Mouse (Mus musculus): ENCODE measurements around the gene Llgl1. TPM values are rescaled to one million over a fixed set of nuclear protein-coding genes. Genes with fewer than 3 reads are reported as not detected.

Gene Llgl1
- 10 to 100 TPM; 32.5 to 33.9 TPM for total RNA-seq (2021)

DNA sequence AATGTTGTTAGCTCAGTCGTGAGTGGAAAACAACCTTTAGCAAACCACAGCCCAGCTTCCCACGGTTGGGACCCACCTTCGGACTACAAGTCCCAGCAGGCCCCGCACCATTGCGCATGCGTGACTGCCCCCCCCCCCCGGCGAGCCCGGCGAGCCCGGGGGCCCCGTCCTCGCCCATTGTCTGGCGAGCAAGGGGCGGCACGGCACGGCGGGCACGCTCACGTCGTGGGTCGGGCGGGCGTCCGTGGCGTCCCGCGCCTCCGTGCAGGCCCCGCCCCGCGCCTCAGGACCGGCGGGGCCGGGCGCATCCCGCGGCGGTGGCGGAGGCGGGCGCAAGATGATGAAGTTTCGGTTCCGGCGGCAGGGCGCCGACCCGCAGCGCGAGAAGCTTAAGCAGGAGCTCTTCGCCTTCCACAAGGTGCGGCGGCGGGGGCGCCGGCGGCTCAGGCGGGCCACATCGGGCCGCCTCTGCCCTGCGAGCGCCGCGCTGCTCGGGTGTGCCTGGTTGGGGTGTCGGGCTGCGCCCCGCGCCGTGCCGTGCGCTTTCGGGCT is at the start of gene Llgl1:
Gene Llgl1, plus strand, starts transcription at position 200 of the 552 bp plus-strand sequence.
- intact Hi-C loops (cut with DNase I) = no loop called here
- DNase-seq (ENCODE audit: extremely low spot score in 1 of 2, low spot score in 2 of 2) = peak; percentile 63 to 95

DNA sequence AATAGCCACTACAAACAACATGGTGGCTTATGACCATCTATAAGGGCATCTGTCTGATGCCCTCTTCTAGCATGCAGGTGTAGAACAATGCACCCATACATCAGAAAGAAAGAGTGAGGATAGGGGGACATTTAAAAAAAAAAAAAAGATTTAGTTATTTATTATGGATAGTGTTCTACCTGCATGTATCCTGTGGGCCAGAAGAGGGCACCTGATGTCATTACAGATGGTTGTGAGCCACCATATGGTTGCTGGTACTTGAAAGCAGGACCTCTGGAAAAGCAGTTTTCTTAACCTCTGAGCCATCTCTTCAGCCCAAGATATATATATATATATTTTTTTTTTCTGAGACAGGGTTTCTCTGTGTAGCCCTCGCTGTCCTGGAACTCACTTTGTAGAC is 3.4 kb upstream of the Llgl1 start:
- DNase-seq (ENCODE audit: extremely low spot score in 1 of 2, low spot score in 2 of 2) = no peak
- intact Hi-C loops (cut with DNase I) = no loop called here

DNA sequence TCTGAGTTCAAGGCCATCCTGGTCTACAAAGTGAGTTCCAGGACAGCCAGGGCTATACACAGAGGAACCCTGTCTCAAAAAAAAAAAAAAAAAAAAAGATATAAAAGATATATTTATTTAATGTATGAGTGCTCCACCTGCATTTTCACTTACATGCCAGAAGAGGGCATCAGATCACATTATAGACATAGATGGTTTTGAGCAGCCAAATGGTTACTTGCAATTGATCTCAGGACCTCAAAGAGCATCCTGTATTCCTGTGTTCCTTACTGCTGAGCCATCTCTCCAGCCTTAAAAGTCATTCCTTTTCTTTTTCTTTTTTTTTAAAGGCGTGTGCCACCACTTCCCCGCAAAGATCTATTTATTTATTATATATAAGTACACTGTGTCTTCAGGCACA is 2.0 kb upstream of the Llgl1 start:
- intact Hi-C loops (cut with DNase I) = no loop called here

GRCm38 (mm10) chr11:60698806-60699523 is 558 bp upstream of the Llgl1 start:
- peak in 1 of 2 experiments; percentile 93 for DNase-seq (ENCODE audit: extremely low spot score in 1 of 2, low spot score in 2 of 2)
- intact Hi-C loops (cut with DNase I) = no loop called here

More for the DNA sequence above, 2.0 kb upstream of the Llgl1 start:
- no peak for DNase-seq (ENCODE audit: extremely low spot score in 1 of 2, low spot score in 2 of 2)

- intact Hi-C loops (cut with DNase I) = no loop called here
- DNase-seq (ENCODE audit: extremely low spot score in 1 of 2, low spot score in 2 of 2) = peak in 1 of 2 experiments; percentile 0
These were observed 1.0 kb downstream of the Llgl1 start for GRCm38 (mm10) chr11:60700320-60701185.

GRCm38 (mm10) chr11:60701611-60702010 is 2.1 kb downstream of the Llgl1 start:
- intact Hi-C loops (cut with DNase I) = no loop called here
- DNase-seq (ENCODE audit: extremely low spot score in 1 of 2, low spot score in 2 of 2) = peak in 1 of 2 experiments; percentile 1

DNA sequence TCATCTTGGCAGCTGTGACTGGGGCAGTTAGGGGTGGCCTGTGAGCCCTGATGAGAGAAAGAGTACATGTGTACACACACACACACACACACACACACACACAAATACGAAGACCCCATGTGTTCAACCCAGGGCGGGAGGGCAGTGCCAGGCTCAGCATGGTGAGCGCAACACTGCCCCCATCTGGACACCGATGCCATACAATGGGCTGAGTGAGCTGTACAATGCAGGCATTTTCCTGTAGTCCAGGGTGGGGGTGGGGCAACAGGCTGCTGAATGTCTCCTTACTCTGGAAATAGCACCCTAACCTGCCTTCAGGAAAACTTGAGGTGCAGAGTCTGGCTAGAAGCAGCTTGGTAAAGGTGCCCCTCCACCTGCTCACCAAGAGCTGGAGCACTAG is 3.6 kb downstream of the Llgl1 start:
- intact Hi-C loops (cut with DNase I) = no loop called here
- peak; percentile 48 to 87 for DNase-seq (ENCODE audit: extremely low spot score in 1 of 2, low spot score in 2 of 2)

GRCm38 (mm10) chr11:60704023-60704880 is 4.7 kb downstream of the Llgl1 start:
- intact Hi-C loops (cut with DNase I) = no loop called here

GRCm38 (mm10) chr11:60705255-60705654 is 5.7 kb downstream of the Llgl1 start:
- intact Hi-C loops (cut with DNase I) = no loop called here
- peak in 1 of 2 experiments; percentile 21 for DNase-seq (ENCODE audit: extremely low spot score in 1 of 2, low spot score in 2 of 2)

More at GRCm38 (mm10) chr11:60704023-60704880, 4.7 kb downstream of the Llgl1 start:
- DNase-seq (ENCODE audit: extremely low spot score in 1 of 2, low spot score in 2 of 2) = peak in 1 of 2 experiments; percentile 4

- DNase-seq (ENCODE audit: extremely low spot score in 1 of 2, low spot score in 2 of 2) = peak in 1 of 2 experiments; percentile 19
- intact Hi-C loops (cut with DNase I) = no loop called here
These were observed 6.6 kb downstream of the Llgl1 start for GRCm38 (mm10) chr11:60706076-60706475.

GRCm38 (mm10) chr11:60706696-60707480 is 7.4 kb downstream of the Llgl1 start:
- peak in 1 of 2 experiments; percentile 36 for DNase-seq (ENCODE audit: extremely low spot score in 1 of 2, low spot score in 2 of 2)
- intact Hi-C loops (cut with DNase I) = no loop called here

- intact Hi-C loops (cut with DNase I) = no loop called here
- peak in 1 of 2 experiments; percentile 83 for DNase-seq (ENCODE audit: extremely low spot score in 1 of 2, low spot score in 2 of 2)
These were observed 8.1 kb downstream of the Llgl1 start for GRCm38 (mm10) chr11:60707672-60708071.

GRCm38 (mm10) chr11:60708631-60709030 is 9.1 kb downstream of the Llgl1 start:
- intact Hi-C loops (cut with DNase I) = no loop called here
- no peak for DNase-seq (ENCODE audit: extremely low spot score in 1 of 2, low spot score in 2 of 2)

GRCm38 (mm10) chr11:60709481-60710465 is 10.2 kb downstream of the Llgl1 start:
- intact Hi-C loops (cut with DNase I) = no loop called here
- DNase-seq (ENCODE audit: extremely low spot score in 1 of 2, low spot score in 2 of 2) = no peak

DNA sequence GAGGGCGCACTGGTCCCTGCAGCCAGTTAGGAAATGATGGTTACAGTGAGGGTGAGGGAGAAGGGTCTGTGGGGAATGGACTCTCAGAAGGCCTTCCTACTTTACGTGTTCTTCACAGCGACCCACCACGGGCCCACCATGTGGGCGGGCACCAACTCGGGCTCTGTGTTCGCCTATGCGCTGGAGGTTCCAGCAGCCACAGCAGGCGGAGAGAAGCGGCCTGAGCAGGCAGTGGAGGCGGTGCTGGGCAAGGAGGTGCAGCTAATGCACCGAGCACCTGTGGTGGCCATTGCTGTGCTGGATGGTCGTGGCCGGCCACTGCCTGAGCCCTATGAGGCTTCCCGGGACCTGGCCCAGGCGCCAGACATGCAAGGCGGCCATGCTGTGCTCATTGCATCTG is 11.7 kb downstream of the Llgl1 start:
- intact Hi-C loops (cut with DNase I) = no loop called here
- DNase-seq (ENCODE audit: extremely low spot score in 1 of 2, low spot score in 2 of 2) = no peak

DNA sequence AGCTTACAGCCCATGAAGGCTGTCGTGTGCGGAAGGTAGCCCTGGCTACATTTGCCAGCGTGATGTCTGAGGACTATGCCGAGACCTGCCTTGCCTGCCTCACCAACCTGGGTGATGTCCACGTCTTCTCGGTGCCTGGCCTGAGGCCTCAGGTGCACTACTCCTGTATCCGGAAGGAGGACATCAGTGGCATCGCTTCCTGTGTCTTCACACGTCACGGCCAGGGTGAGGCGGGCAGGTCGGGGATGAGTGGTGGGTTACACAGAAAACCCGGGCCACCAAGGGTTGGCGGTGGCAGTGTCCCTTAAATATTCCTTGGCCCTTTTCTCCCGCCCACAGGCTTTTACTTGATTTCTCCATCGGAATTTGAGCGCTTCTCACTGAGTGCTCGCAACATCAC is 12.5 kb downstream of the Llgl1 start:
- DNase-seq (ENCODE audit: extremely low spot score in 1 of 2, low spot score in 2 of 2) = no peak
- intact Hi-C loops (cut with DNase I) = no loop called here
